Mouse (Mus musculus): ENCODE measurements around the gene Kcnq1.

- TF ChIP-seq CTCF (IDR thresholded peaks at IDR 0.05; ENCODE audit: low read depth): peak; percentile 23
- no peak for TF ChIP-seq EP300 (optimal IDR thresholded peaks at IDR 0.05)
Measured at GRCm38 (mm10) chr7:143296384-143296801, 190.2 kb downstream of the Kcnq1 start.
